Mouse (Mus musculus): ENCODE results near the gene Bckdha.

The Bckdha gene

DNA sequence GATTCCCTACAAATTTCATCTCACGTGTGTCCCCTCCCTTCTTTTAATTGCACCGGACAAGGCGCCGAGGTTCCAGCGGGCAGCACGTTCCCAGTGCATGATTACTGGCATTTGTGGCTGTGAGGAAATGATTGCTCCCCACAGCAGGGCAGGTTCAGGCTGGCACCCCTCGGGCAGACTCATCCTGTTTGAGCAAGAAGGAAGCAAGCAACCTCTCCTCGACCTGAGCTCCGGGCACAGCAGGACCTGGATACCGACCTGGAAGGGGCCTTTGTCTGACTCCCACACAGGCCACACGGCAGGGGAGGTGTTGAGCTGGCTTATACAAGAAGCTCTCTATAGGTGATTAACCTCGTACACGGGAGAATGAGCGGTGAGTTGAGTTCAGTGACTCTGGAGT is 13.7 kb downstream of the Bckdha start:
- DNase-seq (ENCODE audit: low read depth), result no peak

DNA sequence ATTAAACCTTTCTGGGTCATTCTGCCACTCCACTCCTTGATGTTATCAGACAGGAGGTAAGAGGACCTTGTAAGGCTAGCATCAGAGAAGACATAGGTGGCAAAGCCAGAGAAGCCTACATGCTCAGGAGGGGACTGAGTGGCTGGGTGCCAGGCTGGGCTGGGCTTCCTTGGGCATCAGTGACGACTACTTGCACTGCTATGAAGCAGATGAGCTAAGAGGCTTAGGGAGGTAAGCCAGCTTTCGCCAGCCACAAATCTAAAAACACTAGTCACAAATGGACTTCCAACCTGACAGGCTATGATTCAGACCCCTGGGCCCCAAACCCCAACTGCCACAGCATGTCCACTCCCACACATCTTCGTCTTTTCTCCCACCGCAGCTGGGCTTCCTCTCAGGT is 14.2 kb downstream of the Bckdha start:
- DNase-seq (ENCODE audit: low read depth), result no peak

DNA sequence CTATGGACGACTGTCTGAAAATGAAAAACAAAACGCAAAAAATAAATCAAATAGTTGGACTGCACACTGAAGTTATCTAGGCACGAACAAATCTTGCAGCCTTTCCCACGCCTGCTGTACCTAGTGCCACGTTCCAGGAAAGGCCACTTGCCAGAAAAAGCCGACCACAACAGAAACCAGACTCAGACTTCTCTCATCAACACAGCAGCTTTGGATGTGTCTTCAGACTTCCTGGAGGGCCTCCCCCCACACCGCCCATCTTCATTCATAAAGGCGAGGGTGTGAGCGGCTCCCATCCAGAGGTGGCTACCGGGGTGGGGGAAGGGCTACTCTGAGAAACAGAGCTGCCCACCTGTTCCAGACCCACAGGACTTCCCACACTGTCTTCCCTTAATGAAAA is 14.6 kb downstream of the Bckdha start:
- DNase-seq (ENCODE audit: low read depth), result no peak

GRCm38 (mm10) chr7:25639754-25640153 is 19.0 kb downstream of the Bckdha start:
- no peak for DNase-seq (ENCODE audit: low read depth)

DNA sequence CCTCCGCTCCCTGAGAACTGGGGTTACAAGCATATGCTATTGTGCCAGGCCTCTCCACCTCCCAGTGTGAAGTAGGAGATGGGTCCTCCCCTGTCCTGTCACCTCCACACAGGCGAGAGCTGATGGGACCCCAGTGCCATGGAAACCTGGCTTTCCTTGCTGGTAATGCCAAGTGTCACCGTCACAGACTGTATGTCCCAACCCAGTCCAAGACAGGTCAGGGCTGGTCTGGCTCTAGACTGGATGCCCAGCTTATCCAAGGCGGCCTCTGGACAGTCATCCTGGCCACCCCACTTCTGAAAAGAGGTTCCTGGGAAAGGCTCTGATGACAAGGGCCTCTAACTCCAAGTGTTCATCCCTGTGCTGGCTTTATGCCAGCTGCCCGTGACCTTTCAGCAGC is 21.7 kb downstream of the Bckdha start:
- no peak for DNase-seq (ENCODE audit: low read depth)

GRCm38 (mm10) chr7:25636373-25636772 is 22.4 kb downstream of the Bckdha start:
- DNase-seq (ENCODE audit: low read depth), result peak; percentile 39

DNA sequence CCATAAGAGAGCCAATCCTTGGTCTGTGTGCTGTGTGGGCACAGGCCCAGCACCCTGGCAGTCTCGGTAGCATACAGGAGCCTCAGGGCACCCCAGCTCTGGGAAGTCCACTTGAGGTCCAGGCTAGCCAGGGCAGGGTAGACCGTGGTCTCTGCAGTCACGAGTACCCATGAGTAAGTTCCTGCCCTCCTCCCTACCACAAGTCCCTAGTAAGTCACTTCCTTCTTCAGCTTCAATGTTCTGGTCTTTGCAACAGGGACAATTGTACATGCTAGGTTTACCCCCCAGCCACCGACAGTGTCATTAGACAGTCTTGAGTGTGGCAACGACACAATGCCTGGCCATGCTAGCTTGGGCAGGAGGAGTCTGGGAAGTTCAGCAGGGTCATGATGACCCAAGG is 26.1 kb downstream of the Bckdha start:
- DNase-seq (ENCODE audit: low read depth), result no peak

DNA sequence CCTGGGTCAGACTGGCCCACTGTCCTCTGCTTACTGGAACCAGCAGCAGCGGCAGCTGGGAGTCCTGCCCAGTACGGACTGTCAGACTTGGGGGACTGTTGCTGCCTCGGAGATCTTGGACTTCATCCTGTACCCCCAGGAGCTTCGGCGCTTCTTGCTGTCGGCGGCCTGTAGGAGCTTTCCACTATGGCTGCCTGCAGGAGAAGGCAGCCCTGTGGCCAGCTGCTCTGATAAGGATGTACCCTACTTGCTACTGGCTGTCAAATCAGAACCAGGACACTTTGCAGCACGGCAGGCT is 30.5 kb downstream of the Bckdha start:
- DNase-seq (ENCODE audit: low read depth), result no peak

- no peak for DNase-seq (ENCODE audit: low read depth)
Measured at GRCm38 (mm10) chr7:25627431-25628322, 31.1 kb downstream of the Bckdha start.

DNA sequence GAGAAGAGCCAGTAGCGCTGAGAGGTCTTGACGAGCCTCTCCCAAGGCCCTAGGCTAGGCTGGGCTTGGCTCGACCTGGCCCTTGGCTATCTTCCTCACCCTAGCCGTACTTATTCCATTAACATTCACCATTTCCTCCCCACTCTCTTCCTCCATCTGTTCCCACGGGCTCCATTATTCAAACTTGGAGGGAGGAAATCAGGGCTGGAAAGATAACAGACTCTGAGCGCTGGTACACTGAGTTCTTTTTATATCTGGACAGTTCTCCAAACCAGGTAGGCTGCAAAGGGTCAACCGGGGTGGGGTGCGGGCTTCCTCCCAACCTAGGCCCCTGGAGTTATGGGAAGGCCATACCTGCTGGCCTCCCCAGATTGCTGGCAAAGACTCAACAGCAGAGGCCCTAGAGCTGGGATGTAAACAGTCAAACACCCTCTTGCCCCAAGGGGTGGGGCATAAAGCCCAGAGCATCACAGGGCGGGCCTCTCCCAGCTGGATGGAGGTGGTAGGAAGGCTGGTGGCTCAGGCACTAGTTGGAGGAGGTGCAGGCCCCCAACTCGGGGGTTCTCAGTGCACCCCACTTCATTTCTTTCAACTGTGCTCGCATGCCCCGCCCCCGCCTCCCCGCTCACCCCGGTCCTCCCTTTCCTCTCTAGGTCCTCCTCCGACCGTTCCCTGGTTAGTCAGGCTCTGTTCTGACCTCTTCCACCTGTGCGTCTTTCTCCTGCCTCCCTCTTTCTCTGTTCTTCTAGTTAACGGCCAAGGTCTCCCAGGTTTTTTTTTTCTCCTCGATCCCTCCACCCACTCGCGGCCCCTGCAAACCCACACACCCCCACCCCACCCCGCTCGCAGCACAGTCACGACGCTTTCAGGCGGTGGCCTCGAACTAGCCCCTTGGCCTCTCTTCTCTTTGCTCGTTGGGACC is 32.0 kb downstream of the Bckdha start, which contains the start of gene B3gnt8:
TSS of gene B3gnt8 (plus strand) at position 146 of the 922 bp plus-strand sequence.
- DNase-seq (ENCODE audit: low read depth), result peak; percentile 27

DNA sequence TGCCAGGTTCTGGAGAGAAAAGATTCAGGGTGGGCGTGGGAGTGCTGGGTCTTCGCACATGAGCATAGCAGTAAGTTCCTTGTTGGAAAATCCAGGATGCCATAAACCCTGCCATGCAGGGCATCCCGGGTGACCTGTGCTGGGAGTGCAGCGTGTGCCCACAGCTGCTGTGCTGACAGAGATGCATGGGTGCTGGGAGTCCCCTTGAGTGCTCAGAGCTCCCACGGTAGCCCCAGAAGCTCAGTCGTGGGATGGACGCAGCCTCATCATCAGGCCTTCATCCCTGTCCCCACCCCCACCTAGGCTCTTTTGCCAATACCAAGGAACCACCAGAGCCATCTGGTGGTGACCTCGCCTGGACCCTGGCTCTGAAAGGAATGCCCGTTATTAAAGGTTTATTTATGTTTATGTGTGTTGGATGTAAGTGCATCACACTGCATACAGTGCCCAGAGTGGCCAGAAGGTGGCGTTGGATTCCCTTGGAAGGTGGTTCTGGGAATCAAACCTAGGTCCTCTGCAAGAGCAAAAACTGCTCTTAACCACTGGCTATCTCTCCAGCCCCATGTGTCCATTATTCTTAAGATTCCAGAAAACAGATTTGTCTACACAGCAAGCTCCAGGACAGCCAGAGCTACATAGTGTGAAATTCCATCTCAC is 33.1 kb downstream of the Bckdha start:
- peak; percentile 47 for DNase-seq (ENCODE audit: low read depth)

GRCm38 (mm10) chr7:25624851-25625250 is 33.9 kb downstream of the Bckdha start:
- no peak for DNase-seq (ENCODE audit: low read depth)

GRCm38 (mm10) chr7:25623857-25624370 is 34.9 kb downstream of the Bckdha start:
- no peak for DNase-seq (ENCODE audit: low read depth)

- no peak for DNase-seq (ENCODE audit: low read depth)
Measured at GRCm38 (mm10) chr7:25620751-25621150, 38.0 kb downstream of the Bckdha start.

GRCm38 (mm10) chr7:25620101-25620500 is 38.7 kb downstream of the Bckdha start:
- DNase-seq (ENCODE audit: low read depth), result no peak

- no peak for DNase-seq (ENCODE audit: low read depth)
Measured at GRCm38 (mm10) chr7:25619722-25619991, 39.1 kb downstream of the Bckdha start.

DNA sequence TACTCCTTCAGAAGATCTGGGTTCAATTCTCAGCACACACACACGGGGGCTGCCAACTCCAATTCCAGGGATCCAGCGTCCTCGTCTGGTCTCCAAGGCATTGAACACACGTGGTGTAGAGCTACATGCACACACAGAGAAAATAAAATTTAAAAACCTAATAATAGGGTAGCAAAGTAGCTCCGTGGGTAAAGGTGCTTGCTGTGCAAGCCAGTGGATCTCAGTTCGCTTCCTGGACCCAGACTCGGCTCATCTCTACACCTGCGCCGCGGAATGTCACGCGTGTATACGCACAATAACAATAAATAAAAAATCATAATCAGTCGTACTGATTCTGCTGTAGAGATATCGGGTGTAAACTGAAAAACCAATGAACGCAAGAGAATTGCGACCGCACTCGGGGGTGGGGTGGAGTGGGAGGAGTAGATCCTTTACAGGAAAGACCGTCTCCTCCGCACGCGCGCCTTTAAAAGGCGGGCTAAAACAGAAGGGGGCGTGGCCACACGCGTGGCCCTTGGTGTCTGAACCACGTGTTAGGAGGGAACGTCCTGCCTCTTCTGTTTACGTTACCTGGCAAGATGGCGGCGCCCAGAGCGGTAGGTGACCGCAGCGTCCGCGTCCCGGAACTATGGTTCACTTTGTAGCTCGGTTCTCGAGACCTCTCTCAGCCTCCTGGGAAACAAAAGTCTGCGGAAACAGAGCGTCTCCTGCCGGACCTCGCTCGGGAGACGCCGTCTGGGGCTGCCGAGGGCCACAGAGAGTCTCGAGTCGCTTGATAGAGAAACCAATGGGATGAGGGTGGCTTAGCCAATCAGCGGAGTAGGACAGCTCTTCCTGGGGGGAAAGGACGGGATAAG is 39.7 kb downstream of the Bckdha start, which contains the start of gene Dmac2:
TSS of gene Dmac2 (plus strand) at position 550 of the 857 bp plus-strand sequence.
- DNase-seq (ENCODE audit: low read depth), result peak; percentile 98

- no peak for DNase-seq (ENCODE audit: low read depth)
Measured at GRCm38 (mm10) chr7:25617376-25618160, 41.2 kb downstream of the Bckdha start.

GRCm38 (mm10) chr7:25615706-25616011 is 43.1 kb downstream of the Bckdha start, which contains the start of gene Erich4:
Erich4 (minus strand) TSS chr7:25615892.
- no peak for DNase-seq (ENCODE audit: low read depth)

DNA sequence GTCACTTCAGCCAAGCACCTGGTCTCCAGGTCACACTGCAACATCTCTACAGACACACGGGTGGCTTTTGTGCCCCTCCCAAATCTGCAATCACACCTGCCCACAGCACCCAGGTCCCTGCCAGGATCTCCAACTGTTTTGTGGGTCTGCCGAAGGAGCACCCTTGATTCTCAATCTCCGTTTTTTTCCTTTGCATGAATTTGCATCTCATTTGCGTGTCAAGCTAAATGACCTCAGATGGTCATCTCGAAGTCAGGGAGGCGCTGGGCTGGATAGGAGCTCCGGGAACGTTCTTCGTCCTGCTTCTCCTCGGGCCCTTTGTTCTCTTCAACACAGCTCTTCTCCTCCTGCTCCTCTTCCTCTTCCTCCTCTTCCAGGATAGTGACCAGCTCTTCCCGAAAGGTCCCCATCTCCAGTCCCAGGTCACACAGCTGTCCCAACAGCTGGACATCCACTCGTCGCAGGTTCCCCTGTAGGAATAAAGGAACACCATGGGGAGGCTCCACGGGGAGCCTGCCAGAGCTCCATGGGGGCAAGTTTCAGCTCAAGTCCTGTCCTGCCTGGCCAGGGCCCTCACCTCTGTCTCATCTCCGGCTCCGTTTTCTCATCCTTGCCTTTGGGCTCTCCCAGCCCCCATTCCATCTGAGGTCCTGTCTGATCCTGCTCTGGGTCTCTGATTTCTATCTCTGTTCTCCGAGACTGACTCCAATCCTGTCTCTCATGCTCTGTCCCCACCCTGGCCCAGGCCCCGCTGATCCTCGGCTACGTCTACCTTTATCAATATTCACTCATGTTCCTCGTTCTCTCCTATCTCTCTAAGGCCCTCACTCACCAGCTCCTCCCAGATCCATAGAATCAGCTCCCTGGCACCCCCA is 43.7 kb downstream of the Bckdha start:
- no peak for DNase-seq (ENCODE audit: low read depth)

Data from naive thymus-derived CD4-positive, alpha-beta T cell, adult 2 months (primary cell).